Mouse (Mus musculus): ENCODE measurements around the gene Snap47.

The Snap47 gene

GRCm38 (mm10) chr11:59423010-59423588 lies 27.9 kb downstream of the Snap47 start:
- DNase-seq (ENCODE audit: low read depth, low spot score), result no peak

GRCm38 (mm10) chr11:59421967-59422366 lies 29.0 kb downstream of the Snap47 start:
- DNase-seq (ENCODE audit: low read depth, low spot score), result no peak

- no peak for DNase-seq (ENCODE audit: low read depth, low spot score)
Measured at GRCm38 (mm10) chr11:59421436-59421835, 29.6 kb downstream of the Snap47 start.

GRCm38 (mm10) chr11:59418708-59419107 lies 32.3 kb downstream of the Snap47 start:
- no peak for DNase-seq (ENCODE audit: low read depth, low spot score)

GRCm38 (mm10) chr11:59412999-59413863 lies 37.8 kb downstream of the Snap47 start:
- DNase-seq (ENCODE audit: low read depth, low spot score), result no peak

- DNase-seq (ENCODE audit: low read depth, low spot score), result no peak
Measured at GRCm38 (mm10) chr11:59412058-59412457, 38.9 kb downstream of the Snap47 start.

GRCm38 (mm10) chr11:59410851-59411250 lies 40.1 kb downstream of the Snap47 start:
- no peak for DNase-seq (ENCODE audit: low read depth, low spot score)

GRCm38 (mm10) chr11:59405761-59406160 lies 45.2 kb downstream of the Snap47 start:
- no peak for DNase-seq (ENCODE audit: low read depth, low spot score)

- DNase-seq (ENCODE audit: low read depth, low spot score), result no peak
Measured at GRCm38 (mm10) chr11:59400876-59401275, 50.1 kb downstream of the Snap47 start.

GRCm38 (mm10) chr11:59399830-59400229 lies 51.2 kb downstream of the Snap47 start:
- no peak for DNase-seq (ENCODE audit: low read depth, low spot score)

GRCm38 (mm10) chr11:59397536-59398371 lies 53.2 kb downstream of the Snap47 start:
- DNase-seq (ENCODE audit: low read depth, low spot score), result no peak

GRCm38 (mm10) chr11:59394451-59394850 lies 56.5 kb downstream of the Snap47 start:
- no peak for DNase-seq (ENCODE audit: low read depth, low spot score)

- no peak for DNase-seq (ENCODE audit: low read depth, low spot score)
Measured at GRCm38 (mm10) chr11:59393591-59393990, 57.4 kb downstream of the Snap47 start.

- no peak for DNase-seq (ENCODE audit: low read depth, low spot score)
Measured at GRCm38 (mm10) chr11:59392300-59392699, 58.7 kb downstream of the Snap47 start.

- no peak for DNase-seq (ENCODE audit: low read depth, low spot score)
Measured at GRCm38 (mm10) chr11:59390470-59390869, 60.5 kb downstream of the Snap47 start.

- no peak for DNase-seq (ENCODE audit: low read depth, low spot score)
Measured at GRCm38 (mm10) chr11:59389617-59390016, 61.4 kb downstream of the Snap47 start.

GRCm38 (mm10) chr11:59388806-59389205 lies 62.2 kb downstream of the Snap47 start:
- no peak for DNase-seq (ENCODE audit: low read depth, low spot score)

- no peak for DNase-seq (ENCODE audit: low read depth, low spot score)
Measured at GRCm38 (mm10) chr11:59387471-59387870, 63.5 kb downstream of the Snap47 start.

- no peak for DNase-seq (ENCODE audit: low read depth, low spot score)
Measured at GRCm38 (mm10) chr11:59385123-59385522, 65.9 kb downstream of the Snap47 start.

GRCm38 (mm10) chr11:59384441-59384959 lies 66.5 kb downstream of the Snap47 start:
- DNase-seq (ENCODE audit: low read depth, low spot score), result no peak

GRCm38 (mm10) chr11:59379547-59379946 lies 71.4 kb downstream of the Snap47 start:
- no peak for DNase-seq (ENCODE audit: low read depth, low spot score)

- DNase-seq (ENCODE audit: low read depth, low spot score), result no peak
Measured at GRCm38 (mm10) chr11:59377999-59378398, 73.0 kb downstream of the Snap47 start.

Data from c-Kit-negative CD71-positive TER-119-positive erythroid progenitor cells, embryonic 14.5 days (primary cell).